Mouse (Mus musculus) left cerebral cortex, postnatal 25 days (tissue): ENCODE measurements around the gene Mki67. TPM values are rescaled to one million over a fixed set of nuclear protein-coding genes. Genes with fewer than 3 reads are reported as not detected.

Experiments used
- DNase-seq, 2 experiments: peaks; one replicate each; pipeline ENCODE4 v3.0.0; 2022; ENCODE audit warnings: low spot score in 2 of 2, mixed read lengths in 1 of 2
- intact Hi-C: fragments of 180-260 bp; cut with DNase I; formaldehyde crosslinking; loops from one replicate; pipeline ENCODE4 v1.15.1; 2025
- total RNA-seq, 2 experiments: library from RNA; stranded (reverse); gene quantifications; 2 replicates each; pipeline ENCODE4 v1.2.3; 2021

Mki67 gene
- total RNA-seq, result under 1 TPM; 0.66 to 0.80 TPM

DNA sequence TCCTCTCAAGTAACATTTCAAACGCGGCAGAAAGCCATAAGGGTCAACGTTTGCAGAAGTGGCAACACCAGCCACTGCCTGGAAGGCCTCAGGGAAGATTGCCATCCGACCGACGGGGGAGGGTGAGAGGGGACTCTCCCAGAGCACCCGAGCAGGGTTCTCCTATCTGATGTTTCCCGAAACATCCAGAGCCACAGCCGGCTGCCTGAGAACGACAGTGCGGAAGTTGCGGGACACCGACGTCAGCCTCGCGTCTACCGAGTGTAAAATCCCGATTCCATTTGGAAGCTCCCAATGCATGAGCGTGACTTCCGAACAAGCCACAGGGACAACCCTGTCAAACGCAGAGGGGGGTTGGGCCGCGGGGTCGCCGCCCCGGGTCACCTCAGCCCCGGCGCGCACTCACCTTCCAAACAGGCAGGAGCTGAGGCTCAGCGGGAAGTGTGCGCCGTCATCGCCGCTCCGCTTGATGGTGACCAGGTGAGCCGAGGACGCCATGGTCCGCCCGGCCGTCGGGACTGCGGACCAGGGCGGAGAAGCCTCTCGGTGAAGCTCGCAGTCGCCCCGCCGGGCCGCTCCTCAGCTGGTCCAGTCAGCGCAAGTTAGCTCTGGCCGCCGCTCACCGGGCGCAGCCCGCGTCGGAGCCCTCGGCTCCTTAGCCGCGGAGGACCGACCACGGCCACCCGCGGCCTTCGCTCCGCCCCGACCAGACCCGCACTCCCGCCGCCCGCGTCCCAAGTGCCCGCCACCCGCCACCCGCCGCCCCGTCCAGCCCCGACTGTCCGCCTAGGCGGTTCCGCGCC lies at the start of gene Mki67:
Mki67 (minus strand) TSS at position 720 of the 803 bp plus-strand sequence.
- intact Hi-C loops, result no loop called here

DNA sequence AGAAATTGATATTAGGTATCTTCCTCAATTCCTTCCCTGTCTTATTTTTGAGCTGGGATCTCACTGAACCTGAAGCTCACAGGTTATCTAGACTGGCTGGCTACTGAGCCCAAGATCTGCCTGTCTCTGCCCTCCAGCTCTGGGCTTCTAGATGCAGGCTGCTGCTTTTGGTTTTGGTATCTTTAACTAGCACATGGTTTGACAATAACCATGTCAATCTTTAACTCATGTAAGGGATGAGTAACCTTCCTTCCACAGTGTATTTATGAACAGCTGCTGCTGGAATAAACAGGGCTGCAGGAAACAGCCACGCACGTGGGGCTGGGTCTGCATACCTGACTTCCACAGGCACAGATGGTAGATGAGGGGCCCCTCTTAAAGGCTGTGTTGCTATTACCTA lies 47.1 kb upstream of the Mki67 start:
- DNase-seq, result no peak
- intact Hi-C loops, result no loop called here

More for the DNA sequence above, at the start of gene Mki67:
- no peak for DNase-seq

DNA sequence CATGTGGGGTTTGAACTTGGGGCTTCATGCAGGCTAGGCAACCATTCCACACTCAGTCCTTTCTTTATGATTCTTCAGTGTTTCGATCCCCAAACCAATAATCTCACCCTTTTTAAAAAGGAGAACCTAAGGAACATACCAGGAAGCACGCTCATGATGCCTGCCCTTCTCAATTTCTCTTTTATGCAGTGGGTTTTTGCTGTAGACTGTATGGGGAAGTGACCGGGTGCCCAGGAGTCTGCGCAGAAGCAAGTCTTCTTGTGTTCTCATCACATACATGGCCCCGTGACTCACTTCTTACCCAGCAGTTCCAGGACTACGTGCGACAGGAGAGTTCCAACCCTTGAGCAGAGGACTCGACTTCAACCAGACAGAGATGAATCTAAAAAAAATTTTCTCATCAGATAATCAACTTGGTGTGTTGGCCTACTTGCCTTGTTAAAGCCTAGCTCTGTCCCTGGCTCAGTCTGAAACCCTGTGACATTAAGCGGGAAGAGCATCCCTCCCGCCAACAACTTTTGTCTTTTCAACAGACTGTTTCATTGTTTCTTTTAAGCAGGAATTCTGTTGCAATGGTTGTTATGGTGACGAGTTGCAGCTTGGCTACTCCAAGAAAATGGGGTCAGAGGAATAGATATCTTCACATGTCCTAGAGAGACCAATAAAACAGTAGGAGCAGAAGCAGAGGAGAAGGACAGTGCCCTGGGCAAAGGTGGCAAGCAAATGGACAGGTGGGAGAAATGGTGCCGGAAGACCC lies 42.8 kb upstream of the Mki67 start:
- intact Hi-C loops, result no loop called here
- no peak for DNase-seq

DNA sequence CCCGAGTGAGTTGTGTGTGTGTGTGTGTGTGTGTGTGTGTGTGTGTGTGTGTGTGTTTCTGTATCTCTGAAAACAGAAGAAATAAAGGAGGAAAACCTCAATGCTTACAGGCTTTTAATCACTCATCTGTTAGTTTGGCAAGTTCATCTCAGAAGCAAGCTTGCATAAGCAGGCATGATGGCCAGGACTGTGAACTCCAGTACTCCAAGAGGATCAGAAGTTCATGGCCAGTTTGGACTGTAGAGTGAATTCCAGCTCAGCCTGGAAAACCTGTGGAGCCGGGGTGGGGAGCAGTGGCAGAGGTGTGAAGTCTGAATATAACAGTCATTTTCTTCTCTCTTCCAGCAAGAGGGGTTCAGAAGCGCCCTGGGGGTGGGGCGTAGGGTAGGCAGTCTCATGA lies 42.0 kb upstream of the Mki67 start:
- no peak for DNase-seq
- intact Hi-C loops, result no loop called here

DNA sequence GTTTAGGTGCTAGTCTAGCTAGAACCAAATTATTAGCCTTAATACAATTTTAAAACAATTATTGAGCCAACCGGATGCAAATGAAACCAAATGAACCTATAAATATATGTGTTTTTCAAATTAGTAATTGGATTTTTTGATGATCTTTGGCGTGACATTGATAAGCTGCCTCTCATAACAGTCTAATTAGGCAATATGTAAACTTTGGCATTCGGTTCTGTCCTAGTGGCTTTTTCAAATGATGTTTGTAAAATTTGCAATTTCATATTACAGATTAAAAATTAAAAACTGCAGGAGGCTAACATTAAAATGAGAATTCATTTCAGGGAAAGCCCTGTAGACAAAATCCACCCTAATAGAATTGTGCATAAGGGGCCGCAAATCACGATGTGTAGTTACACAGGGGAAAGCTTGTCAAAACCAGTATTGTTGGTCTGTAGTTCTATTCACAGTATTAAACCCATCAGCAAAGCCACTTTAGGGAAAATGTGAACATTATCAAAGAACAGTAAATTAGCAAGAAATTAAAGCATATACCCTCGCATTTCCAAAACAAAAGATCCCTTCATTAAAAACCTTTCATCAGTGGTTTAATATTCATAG lies 40.9 kb upstream of the Mki67 start:
- intact Hi-C loops, result no loop called here
- DNase-seq, result no peak

DNA sequence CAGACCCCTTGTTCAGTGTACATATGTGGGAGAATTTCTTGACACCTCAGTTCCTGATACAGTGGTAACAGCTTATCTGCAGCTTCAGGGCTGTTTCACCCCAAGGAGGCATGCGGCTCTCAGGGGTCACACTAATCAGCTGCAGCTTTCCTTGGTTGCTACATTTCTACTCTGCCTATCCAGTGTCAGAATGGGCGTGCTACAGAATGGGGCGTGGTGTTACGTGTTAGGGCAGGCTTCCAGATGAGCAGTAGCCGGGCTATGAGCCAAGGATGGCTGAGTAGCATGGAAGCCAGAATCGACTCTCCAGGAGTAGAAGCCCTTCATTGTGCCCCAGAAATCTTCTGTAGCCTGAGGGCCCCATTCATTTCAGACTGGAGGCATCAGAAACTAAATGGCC lies 32.8 kb upstream of the Mki67 start:
- peak in 1 of 2 experiments; percentile 11 for DNase-seq
- intact Hi-C loops, result no loop called here

DNA sequence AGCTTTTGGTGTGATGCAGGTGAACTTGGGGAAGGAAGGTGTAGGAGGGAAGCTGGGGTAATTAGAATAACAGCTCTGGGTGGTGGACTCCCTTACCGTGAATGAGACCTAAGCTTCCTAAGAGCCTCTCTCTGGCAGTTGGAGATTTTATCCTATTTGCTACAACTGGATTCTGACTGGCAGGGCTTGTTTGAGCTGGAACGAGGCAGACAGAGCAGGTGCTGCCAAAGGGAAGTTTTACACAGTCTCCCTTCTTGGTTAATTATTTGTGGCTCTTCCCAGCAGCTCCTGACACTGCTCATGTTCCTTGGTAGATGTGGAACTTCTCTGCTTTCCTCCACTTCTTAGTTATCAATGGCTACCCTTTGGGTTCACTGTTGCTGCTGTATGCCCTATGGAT lies 30.9 kb upstream of the Mki67 start:
- no peak for DNase-seq
- intact Hi-C loops, result no loop called here

DNA sequence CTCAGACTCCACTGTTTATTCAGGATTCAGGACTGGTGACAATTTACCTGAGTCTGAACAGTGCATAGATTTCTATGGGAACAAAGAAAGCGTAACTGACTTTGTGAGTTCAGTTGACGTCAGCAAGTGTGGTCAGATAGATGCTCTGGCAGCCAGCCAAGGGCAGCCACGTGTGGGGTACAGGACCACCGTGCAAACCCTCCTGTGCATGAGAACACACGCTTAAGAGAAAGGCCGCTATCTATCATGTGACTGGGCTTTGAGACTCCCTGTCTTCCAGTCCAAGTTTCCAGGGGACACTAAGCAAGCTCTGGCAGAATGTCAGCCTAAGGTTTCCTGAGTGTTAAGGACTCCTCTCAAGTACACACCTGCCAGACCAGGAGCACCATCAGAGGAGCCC lies 30.4 kb upstream of the Mki67 start:
- intact Hi-C loops, result no loop called here
- DNase-seq, result no peak

DNA sequence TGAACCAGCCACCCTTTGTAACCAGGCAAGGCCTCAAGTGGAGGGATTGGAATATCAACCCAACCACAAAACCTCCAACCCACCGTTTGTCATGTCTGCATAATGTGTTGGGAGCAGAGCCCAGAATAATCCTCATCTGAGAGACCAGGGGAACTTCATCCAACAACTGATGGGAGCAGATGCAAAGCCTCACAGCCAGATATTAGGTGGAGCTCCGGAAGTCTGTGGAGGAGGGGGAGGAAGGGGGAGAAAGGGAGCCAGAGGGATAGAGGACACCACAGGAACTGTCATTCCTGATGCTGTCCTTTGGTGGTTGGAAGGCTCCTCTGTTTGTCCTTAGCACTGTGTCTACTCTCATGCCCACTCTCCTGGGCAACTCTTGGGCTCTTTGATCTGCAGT lies 28.9 kb upstream of the Mki67 start:
- intact Hi-C loops, result no loop called here
- no peak for DNase-seq

DNA sequence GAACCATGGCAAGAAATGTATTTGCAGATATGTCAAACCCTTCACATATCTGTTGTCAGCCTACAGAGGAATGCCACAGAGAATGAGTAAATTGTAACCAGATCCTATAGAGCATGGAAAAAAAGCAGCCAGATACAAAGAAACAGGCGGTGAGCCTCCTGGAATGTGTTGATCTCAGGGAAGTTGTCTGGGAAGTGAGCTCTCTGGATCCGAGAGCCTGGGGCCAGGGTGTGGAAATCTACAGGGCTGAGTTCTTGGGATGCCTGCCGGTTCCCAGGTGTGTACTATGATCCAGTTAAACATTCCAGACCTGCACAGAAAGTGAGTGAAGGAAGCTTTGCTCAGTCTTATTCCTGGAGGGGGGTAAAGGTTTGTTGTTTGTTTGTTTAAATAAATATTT lies 24.3 kb upstream of the Mki67 start:
- DNase-seq, result no peak
- intact Hi-C loops, result no loop called here

DNA sequence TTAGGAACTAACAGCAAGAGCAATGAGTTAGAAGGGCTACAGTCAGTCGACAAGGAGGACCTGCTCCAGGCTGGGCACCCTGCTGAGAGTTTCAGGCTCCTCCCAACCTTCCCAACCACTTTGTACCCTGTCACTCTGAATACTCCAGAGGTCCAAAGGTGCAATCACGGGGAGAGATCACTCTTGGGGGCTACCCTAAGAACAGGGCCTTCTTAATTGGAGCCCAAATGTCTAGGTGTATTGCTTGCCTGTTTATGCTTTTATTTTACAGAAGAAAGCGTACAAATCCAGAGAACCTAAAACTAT lies 20.4 kb upstream of the Mki67 start:
- intact Hi-C loops, result loop anchor here (5.0 kb wide), 3 partner anchors 54 to 239 kb away; partner anchors contain the start of gene Ptpre
- DNase-seq, result no peak

DNA sequence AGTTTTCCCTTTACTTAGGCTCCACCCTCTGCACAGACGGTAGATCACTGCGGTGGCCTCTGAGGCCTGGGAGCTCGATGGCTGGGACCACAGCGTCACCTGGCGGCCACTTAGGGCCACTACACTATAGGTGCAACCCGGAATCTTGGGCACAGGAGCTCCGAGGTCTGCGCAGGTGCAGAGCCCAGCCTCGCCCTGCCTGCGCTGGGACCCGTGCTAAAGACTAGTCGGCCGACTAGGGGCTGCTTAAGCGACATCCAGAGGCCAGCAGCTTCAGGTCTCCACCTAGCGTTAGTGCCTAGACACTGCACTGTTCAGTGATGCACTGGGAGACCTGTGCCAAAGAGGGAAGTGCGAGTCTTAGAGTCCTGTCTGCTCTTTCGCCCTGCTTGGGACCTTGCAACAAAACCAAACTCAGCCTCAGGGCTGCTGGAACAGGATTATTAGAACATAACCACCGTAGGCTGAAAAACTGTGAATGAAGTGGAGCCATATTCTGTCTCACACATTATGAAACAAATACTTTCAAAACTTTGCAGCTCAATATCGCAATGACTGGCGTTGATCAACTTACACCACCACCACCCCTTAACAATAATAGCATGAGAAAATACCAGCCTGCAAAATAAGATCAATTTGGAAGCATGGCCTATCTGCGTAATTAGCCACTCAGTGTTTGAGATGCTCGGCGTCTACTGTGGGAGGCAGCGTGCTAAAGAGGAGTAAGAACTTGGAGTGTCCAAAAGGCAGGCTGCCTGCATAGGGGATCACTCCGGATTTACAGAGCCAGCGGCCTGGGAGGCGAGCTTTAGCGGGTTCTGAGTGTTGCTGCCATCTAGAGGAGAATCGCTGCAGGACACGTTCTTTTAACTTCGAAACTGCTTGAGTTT lies 19.8 kb upstream of the Mki67 start:
- peak; percentile 78 to 90 for DNase-seq
- intact Hi-C loops, result loop anchor here (5.0 kb wide), 3 partner anchors 54 to 239 kb away; partner anchors contain the start of gene Ptpre

DNA sequence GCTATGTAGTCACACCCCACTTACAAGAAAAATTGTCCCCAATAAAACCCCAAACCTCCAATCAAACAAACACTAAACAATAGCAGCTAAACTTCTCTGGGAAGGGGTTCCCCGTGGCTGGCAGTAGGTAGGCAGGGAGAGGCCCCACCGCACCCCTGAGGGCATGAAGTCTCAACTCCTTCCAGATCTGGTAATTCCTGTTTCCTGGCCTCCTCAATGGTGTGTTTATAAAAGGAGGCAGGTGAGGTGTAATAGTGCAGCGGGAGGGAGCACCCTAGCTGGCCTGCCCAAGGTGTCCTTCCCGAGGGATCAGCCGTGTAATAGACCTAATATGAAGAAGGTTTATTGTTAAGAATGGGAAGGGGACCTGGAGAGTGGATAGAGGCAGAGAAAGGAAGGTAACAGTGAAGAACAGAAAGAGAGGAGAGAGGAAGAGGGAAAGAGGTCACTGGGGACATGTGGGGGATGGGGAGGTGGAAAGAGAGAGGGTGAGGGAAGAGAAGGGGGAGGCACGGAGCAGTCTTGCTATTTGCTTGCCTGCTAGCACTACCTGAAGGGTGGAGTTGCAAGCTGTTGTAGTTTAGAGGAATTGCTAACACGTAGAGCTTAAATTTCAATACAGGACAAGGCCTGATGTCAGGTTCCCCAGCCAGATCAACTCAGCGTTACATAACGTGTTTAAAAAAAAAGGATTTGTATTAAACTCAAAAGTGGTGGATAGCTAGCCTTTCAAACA lies 18.9 kb upstream of the Mki67 start:
- intact Hi-C loops, result loop anchor here (5.0 kb wide), 3 partner anchors 53 to 238 kb away; partner anchors contain the start of gene Ptpre
- no peak for DNase-seq

DNA sequence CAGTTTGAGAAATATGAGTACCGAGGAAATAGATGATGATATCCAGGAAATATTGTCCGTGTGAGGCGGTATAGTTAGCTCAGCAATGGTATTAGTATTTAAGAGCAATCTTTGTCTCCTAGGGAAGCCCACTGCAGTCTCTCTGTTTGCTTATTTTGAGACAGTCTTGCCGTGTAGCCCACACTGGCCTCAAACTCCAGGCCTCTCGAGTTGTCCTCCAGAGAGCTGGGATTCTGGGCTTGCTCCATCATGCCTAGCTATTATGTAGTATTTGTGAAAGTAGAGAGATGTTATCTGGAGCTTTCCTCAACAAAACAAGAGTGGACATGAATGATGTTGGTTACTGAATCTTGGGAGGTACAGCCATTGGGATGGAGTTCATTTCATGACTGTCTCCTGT lies 18.2 kb upstream of the Mki67 start:
- DNase-seq, result no peak
- intact Hi-C loops, result no loop called here

DNA sequence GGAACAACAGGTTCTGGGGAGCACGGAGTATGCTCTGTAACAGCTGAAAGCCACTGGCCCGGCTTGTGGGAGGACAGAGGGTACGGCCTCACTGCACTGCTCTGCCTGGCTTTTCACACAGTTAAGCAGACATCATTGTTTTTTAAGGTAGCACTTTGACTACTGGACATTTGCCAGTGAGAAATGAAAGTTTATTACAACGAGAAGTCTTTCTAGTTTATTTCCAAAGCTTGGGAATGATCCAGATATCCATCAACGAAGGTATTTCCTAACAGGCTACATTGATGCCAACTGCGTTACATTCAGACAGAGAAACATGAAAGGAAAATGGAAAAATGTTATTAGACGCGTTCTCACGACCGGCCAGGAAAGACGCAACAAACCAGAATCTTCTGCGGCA lies 11.9 kb upstream of the Mki67 start:
- DNase-seq, result no peak
- intact Hi-C loops, result no loop called here

DNA sequence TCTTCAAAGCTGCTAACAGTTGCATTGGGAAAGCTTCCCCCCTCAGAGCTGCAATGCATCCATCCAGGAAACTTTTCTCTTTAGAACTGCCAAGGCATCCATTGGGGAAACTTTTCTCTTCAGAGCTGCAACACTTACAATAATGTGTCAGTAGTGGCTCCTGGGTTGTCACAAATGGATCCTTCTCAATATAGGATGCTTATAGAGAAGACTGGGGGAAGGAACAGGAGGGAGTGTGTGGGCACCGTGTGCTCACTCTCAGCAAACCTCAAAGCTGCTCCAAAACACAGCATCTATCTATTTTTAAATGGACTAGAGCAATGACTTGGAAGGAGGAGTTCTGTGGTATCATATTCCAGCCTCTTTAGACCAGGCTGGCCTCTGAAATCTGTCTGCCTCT lies 10.5 kb upstream of the Mki67 start:
- peak in 1 of 2 experiments; percentile 53 for DNase-seq
- intact Hi-C loops, result no loop called here

DNA sequence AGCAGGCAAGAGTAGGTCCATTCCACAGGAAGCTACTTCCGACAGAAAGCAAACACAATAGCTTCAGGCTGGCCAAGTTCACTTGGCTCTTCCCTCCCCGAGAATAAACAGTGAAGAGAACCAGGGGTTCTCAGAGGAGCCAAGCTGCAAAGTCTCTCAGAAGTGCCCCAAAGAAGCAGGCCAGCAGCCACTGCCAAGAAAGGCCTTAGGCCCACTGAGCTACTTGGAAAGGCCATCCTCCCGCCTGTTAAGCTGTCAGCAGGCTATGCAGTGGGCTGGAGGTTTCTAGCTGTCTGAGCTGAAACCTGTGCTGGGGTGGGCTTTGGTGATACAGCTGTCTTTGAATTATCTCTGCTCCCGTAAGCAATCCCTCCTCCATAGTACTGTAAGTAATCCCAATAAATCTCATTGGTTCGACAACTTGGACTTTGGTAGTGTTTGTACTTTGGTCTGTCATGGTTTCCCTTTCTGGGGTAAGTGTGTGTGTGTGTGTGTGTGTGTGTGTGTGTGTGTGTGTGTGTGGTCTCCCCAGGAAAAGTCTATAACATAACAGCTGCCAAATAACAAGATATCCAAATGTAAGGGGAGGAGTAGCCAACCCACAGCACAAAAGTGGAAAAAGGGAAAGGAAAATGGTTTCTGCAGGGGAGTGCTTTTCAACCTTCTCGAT lies 7.6 kb upstream of the Mki67 start:
- intact Hi-C loops, result no loop called here
- no peak for DNase-seq

DNA sequence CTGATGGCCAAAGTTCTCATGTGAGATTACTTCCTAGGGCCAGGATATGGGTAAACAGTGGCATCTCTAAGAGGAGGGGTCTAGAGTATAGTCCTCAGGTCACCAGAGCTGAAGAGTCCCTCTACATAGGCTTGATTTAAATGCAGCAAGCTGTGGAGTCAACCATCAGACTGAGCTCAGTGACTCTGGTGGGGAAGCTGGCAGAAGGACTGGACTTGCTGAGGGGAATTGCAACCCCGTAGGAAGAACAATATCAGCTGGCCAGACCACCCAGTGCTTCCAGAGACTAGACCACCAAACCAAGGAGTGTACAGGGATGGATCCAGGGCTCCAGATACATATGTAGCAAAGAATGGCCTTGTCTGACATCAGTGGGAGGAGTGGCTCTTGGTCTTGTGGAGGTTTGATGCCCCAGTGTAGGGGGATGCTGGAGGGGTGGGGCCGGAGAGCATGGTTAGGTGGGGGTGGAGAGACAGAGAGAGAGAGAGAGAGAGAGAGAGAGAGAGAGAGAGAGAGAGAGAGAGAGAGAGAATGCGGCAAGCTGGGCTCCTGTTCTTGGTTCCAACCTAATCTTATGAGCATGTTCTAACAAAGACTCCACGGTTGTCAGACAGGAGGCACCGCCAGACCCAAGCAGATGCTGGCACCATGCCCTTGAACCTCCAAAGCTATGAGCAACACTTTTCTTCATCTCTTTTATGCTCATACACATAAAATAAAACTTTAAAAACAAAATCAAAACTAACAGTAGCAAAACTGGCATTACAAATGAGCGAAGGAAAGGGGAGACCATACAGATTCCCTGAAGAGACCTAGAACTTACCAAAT lies 6.1 kb upstream of the Mki67 start:
- DNase-seq, result no peak
- intact Hi-C loops, result no loop called here
